28 mouse cellular contexts compared by ENCODE assay signal in the genomic region with DNA sequence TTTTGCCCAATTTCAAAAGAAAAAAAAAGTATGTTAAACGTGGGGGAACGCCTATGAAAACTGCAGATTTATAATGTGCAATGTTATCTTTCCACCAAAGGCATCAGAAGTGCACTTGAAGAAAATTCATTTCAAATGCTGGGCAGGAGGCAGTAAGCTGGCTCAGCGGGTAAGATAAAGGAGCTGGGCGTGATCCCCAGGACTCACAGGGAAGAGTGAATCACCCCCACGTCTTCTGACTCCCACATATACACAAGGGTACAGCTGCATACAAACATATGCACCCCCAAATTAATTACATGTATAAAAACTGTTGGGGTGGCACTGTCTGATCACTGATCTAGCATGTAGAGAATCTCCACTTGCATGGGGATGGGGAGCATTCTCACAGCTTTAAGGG.
DNase-seq lines count a peak whose midpoint lies in the region; ATAC-seq and TF ChIP-seq lines count a peak whose summit lies in the region.
"Had no signal": no experiment of that assay in that cellular context is flagged by ENCODE, and none has a peak within 500 bp of the region (broad histone marks: within the 10 kb centered on the region; RNA-seq: fewer than 3 reads in every experiment).

No protein-coding gene starts in this region.

- no peak for TF ChIP-seq POLR2A in bone marrow macrophage, adult 2 months (IDR thresholded peaks at IDR 0.05; ENCODE audit: borderline replicate concordance, low read depth, low read length)
- no peak for TF ChIP-seq POLR2A in olfactory bulb, adult 2 months (IDR thresholded peaks at IDR 0.05; ENCODE audit: insufficient read depth, low read depth, low read length)

- TF ChIP-seq EP300 in liver, postnatal 0 days (IDR thresholded peaks at IDR 0.05; ENCODE audit: low read depth) = no peak

- H3K27ac ChIP-seq in liver, embryonic 12.5 days = peak overlapping the region; percentile 37; the same call in 1 of the 2 replicates
- H3K27ac ChIP-seq in liver, postnatal 0 days (ENCODE audit: low read depth) = no peak overlapping the region
- peak overlapping the region; percentile 93 for H3K27ac ChIP-seq in bone marrow macrophage, adult 2 months (ENCODE audit: insufficient read depth, low read depth, low read length)
- peak overlapping the region; percentile 96 for H3K27ac ChIP-seq in olfactory bulb, adult 2 months (ENCODE audit: insufficient read depth, low read depth, low read length)
- H3K27ac ChIP-seq: forebrain, embryonic 13.5 days; hindbrain, embryonic 14.5 days; limb, embryonic 10.5 days; limb, embryonic 15.5 days; liver, embryonic 14.5 days; lung, embryonic 15.5 days; midbrain, embryonic 10.5 days; neural tube, embryonic 15.5 days had no signal

- 49% methylated on average over 5 of the region's 5 CpGs for WGBS in liver, embryonic 12.5 days (ENCODE audit: insufficient replicate concordance)
- WGBS in liver, postnatal 0 days (ENCODE audit: insufficient replicate concordance) = 48% methylated on average over 5 of the region's 5 CpGs
- 49% methylated on average over 5 of the region's 5 CpGs for WGBS in olfactory bulb, adult 2 months

- H3K4me3 ChIP-seq in liver, embryonic 12.5 days = no peak overlapping the region
- H3K4me3 ChIP-seq in liver, postnatal 0 days (ENCODE audit: low read depth, low read length) = no peak overlapping the region
- no peak overlapping the region for H3K4me3 ChIP-seq in bone marrow macrophage, adult 2 months (ENCODE audit: insufficient read depth, low read length)
- H3K4me3 ChIP-seq in olfactory bulb, adult 2 months (ENCODE audit: insufficient read depth, low read depth, low read length) = no peak overlapping the region
- H3K4me3 ChIP-seq: forebrain, embryonic 13.5 days; limb, embryonic 10.5 days; limb, embryonic 15.5 days; lung, embryonic 15.5 days; midbrain, embryonic 10.5 days; neural tube, embryonic 15.5 days had no signal

- peaks cover 47% of the 10 kb centered on the region for H3K4me1 ChIP-seq in liver, embryonic 12.5 days
- peaks cover 5% of the 10 kb centered on the region; the same call in 1 of the 2 replicates for H3K4me1 ChIP-seq in liver, postnatal 0 days (ENCODE audit: insufficient read depth)
- H3K4me1 ChIP-seq in bone marrow macrophage, adult 2 months (ENCODE audit: control insufficient read depth, insufficient read depth, low read length) = peaks cover 53% of the 10 kb centered on the region
- H3K4me1 ChIP-seq in olfactory bulb, adult 2 months (ENCODE audit: control insufficient read depth, insufficient read depth, low read length) = peaks cover 9% of the 10 kb centered on the region

- H3K9me3 ChIP-seq in liver, embryonic 12.5 days (replicated peaks) = no peaks in the 10 kb centered on the region
- no peaks in the 10 kb centered on the region for H3K9me3 ChIP-seq in liver, postnatal 0 days (ENCODE audit: low read length)
- H3K9me3 ChIP-seq: forebrain, embryonic 13.5 days; limb, embryonic 10.5 days; limb, embryonic 15.5 days; lung, embryonic 15.5 days; midbrain, embryonic 10.5 days; neural tube, embryonic 15.5 days had no signal

- TF ChIP-seq CTCF in liver, postnatal 0 days (IDR thresholded peaks at IDR 0.05; ENCODE audit: low read depth) = no peak
- no peak for TF ChIP-seq CTCF in bone marrow macrophage, adult 2 months (IDR thresholded peaks at IDR 0.05; ENCODE audit: low read depth, low read length)
- TF ChIP-seq CTCF in olfactory bulb, adult 2 months (IDR thresholded peaks at IDR 0.05; ENCODE audit: insufficient read depth, low read depth, low read length) = no peak

- no peaks in the 10 kb centered on the region for H3K27me3 ChIP-seq in liver, embryonic 12.5 days (replicated peaks)
- H3K27me3 ChIP-seq in liver, postnatal 0 days (ENCODE audit: insufficient read depth, low read length) = no peaks in the 10 kb centered on the region
- H3K27me3 ChIP-seq: forebrain, embryonic 13.5 days; limb, embryonic 15.5 days; lung, embryonic 15.5 days; neural tube, embryonic 15.5 days had no signal

- H3K9ac ChIP-seq in liver, embryonic 12.5 days = no peak overlapping the region
- no peak overlapping the region for H3K9ac ChIP-seq in liver, postnatal 0 days (replicated peaks)
- H3K9ac ChIP-seq: forebrain, embryonic 13.5 days; hindbrain, embryonic 14.5 days; limb, embryonic 15.5 days; liver, embryonic 14.5 days; lung, embryonic 15.5 days; neural tube, embryonic 15.5 days had no signal

- no peak overlapping the region for H3K4me2 ChIP-seq in liver, embryonic 12.5 days
- H3K4me2 ChIP-seq in liver, postnatal 0 days (ENCODE audit: low read depth, low read length) = no peak overlapping the region
- H3K4me2 ChIP-seq: forebrain, embryonic 13.5 days; hindbrain, embryonic 14.5 days; limb, embryonic 15.5 days; lung, embryonic 15.5 days; neural tube, embryonic 15.5 days had no signal

- DNase-seq in liver, postnatal 0 days = no peak
- DNase-seq in adipocyte (ENCODE audit: low spot score) = no peak
- DNase-seq in lung, adult 18-20 months = no peak
- DNase-seq: adrenal gland, adult 2 months; adrenal gland, postnatal 36 days; cerebellum, adult 11 months; cerebellum, adult 9-10 months; gastrocnemius, postnatal 10 days; kidney, adult 9 months; kidney, postnatal 14 days; layer of hippocampus, adult 9-11 months; right cerebral cortex, postnatal 25 days; spleen, adult 18-20 months; thymus, adult 2 months; thymus, postnatal 36 days had no signal

- peaks cover 12% of the 10 kb centered on the region for H3K36me3 ChIP-seq in liver, embryonic 12.5 days
- H3K36me3 ChIP-seq in liver, postnatal 0 days (replicated peaks; ENCODE audit: insufficient read depth, low read length) = peaks cover 3% of the 10 kb centered on the region; the same call in 1 of the 2 replicates
- H3K36me3 ChIP-seq: limb, embryonic 10.5 days; limb, embryonic 15.5 days; lung, embryonic 15.5 days; midbrain, embryonic 10.5 days; neural tube, embryonic 15.5 days had no signal

- no peak for ATAC-seq in liver, embryonic 12.5 days
- ATAC-seq in liver, postnatal 0 days = no peak
- peak; percentile 74 for ATAC-seq in erythroid progenitor cell, adult 5-6 weeks (replicated peaks; ENCODE audit: low FRiP score, poor library complexity, severe bottlenecking)
- ATAC-seq: forebrain, embryonic 13.5 days; intestine, postnatal 0 days had no signal
